Mouse (Mus musculus) adrenal gland, postnatal 25 days (tissue): ENCODE data around the gene Clic4. TPM values are rescaled to one million over a fixed set of nuclear protein-coding genes. Genes with fewer than 3 reads are reported as not detected.

Source experiments
- DNase-seq: peaks from one replicate; pipeline ENCODE4 v3.0.0; 2021; ENCODE audit warnings: mixed read lengths
- total RNA-seq: library from RNA; stranded (reverse); gene quantifications from 2 replicates; pipeline ENCODE4 v1.2.3, GENCODE M21; 2021

The Clic4 gene
- total RNA-seq, 1 experiment from 2014 or later = 65.5 TPM

DNA sequence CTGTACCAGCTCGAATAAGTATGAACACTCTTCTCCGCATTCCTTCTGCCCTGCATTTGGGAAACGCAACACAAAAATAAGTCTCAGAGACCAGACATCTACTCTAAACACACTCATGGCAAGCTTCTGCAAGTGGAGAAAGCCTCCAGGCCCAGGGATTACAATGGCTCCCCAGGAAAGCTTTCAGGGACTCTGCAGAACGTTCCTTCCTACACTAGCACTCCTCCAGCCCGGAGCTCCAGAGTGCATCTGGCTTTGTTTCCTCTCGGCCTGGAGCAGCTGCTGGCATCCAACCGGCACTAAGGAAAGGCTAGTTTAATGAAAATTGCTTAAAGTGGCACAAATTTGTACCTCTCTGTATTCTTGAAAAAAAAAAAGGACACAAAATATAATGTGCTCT lies 14.1 kb downstream of the Clic4 start:
- DNase-seq = no peak

DNA sequence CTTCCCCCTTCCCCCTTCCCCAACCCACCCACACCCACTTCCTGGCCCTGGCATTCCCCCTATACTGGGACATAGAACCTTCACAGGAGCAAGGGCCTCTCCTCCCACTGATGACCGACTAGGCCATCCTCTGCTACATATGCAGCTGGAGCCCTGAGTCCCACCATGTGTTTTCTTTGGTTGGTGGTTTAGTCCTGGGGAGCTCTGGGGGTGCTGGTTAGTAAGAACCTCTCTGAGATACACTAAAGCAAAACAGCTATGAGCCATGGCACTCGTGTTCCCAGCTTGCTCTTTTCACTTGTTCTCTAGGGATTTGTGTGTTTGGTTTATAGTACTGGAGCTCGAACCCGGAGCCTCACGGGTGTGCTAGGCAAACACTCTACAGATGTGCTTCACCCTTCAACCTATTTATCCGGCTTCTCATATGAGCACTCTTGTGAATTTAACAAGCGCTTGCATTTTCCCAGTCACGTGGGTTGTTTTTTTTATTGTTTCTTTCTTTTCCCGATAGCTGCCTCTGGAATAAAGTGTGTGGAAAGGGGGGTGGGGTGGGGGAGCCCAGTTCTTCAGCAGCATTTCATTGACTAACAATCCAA lies 14.6 kb downstream of the Clic4 start:
- no peak for DNase-seq

DNA sequence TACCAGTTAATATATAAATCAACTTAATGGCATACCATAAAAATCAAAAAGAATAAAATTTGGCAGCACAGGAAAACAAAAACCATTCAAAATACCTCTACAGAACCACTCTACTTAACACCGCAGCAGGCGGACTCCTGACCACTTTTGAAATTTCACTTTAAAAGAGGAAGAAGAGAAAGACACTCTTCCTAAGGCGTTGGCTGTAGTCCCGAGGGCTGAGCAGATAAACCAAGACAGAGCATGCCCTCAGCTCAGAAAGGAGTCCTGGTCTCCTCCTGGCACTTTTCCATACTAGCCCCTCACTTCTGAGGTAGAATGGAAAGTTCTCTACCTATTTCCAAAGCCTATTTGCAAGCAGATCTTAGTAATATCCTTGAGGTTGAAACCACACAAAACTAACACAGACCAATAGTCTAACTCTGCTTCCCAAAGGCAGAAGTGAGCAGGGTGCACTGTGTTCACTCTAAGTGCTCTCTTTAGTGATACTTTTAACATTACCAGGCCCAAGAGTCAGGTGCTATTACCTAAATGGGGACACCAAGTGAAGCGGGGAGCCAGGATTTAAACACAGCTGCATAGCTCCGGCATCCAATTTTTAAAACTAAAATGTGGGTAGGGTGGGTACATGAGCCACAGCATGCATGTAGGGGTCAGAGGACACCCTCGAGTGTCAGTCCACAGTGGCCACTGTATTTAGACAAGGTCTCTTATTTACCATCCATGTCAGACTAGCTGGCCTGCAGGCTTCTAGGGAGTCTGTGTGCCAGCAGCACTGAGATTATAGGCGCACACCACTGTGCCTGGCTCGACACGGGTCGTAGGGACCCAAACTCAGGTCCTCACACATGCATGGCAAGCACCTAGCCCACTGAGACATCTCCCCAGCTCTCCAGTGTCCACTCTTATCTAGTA lies 15.8 kb downstream of the Clic4 start:
- no peak for DNase-seq

DNA sequence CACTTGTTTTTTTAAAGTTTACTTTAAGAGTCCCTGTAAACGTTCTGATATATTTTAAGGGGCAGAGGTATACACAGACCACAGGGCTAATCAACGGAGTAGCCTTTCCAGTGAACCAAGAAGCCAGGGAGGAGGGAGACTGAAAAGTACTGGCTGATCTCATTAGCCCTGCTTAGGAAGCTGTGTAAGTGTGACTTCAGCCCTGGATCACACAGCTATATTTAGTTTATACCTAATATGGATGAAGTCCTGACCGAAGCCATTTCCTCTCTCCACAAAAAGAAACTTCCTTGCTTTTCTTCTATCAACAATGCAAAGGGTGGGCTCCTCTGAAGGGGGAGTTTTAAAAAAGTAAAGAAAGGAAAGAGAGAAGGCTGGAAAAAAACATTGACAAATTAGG lies 17.8 kb downstream of the Clic4 start:
- no peak for DNase-seq

DNA sequence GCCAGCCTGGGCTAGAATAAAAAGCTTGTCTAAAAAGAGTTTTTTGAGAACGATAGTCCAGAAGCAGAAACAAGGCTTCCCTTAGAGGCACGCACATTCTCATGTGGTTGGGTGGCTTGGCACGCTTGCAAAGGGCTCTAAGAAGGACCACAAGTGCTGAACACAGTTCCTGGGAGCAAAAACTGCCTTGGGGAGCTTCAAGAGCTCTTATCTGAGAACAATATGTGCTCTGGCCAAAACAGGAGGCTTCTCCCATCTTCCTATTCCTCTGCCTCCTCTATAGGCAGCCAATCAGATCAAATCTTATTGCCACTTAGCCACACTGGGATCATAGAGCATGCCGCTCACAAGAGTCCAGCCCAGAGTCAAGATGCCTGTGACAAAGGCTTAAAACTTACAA lies 18.3 kb downstream of the Clic4 start:
- DNase-seq = no peak

DNA sequence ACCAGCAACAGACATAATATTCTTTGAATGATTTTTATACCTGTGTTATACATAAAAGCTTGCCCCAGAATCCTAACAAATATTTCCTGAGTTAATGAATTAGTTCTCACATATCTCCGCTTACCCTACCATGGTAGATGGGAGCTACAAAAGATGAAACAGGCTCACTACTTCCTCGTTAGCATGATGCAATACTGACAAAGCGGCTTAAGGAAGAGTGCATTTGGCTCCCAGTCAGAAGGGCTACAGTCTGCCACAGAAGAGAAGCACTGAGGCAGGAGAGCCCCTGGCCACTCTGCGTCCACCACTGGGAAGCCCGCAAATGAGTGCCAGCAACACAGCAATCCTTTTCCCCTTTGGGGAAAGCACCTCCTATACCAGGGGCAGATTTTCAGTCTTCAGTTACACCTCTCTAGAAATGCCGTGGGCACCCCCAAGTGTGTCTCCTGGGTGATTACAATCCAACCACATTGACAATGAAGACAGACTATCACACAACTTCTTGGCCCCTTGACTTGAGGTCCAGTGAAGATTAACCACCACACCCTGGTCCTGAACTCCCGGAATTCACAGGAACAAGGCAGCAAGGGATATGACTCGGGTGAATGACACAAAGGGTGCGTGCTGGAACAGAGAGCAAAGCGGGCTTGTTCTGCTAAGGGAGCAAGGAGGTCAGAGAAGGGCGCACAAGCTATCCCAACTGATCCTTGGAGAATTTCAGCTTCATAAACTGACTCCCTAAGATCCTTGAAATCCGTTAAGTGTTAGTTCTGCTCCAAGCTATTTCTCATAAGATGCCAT lies 19.2 kb downstream of the Clic4 start:
- no peak for DNase-seq

DNA sequence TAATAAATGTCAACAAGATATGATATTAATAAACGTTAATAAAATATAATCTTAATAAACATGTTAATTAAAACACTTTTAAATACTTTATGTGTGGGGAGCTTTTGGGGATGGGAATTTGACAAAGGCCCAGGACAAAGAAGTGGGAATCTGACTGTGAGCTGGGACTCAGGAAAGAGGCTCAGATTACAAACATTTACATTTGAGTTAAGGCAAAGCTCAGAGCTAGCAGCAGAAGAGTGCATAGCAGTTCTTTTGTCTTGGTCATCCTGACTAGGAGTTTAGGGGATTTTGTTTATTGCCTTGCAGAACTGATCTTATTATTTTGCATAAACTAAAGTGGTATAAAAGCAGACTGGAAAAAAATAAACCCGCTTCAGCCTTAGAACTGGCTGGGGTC lies 20.8 kb downstream of the Clic4 start:
- DNase-seq = no peak

DNA sequence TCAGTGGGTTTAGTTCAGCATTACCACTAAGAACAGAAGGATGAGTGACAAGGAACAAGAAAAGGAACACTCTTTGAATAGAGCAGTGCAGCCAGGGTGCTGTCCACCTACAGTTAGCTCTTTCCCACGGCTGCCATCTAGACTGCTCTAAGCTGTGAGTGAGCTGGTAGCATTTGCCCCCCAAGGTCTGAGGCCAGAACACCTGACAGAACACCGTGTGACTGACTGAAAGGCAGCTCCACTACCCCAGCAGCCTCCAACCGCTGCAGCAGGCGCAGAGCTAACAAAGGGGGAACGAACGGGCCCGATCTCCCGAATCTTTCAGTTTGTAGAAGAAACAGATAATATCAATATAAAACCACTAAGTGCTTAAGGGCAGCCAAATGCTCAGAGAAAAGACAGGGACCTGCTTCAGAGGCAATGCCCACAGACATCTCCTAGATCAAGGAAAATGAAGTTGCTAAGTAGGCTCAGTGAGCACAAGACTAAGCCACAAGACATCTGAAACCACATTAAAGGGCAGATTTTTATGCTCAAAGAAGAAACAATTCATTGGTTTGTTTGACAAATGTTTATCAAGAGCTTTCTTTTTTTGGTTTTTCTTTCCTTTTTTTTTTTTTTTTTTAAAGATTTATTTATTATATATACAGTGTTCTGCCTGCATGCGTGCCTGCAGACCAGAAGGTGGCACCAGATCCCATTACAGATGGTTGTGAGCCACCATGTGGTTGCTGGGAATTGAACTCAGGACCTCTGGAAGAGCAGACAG lies 24.2 kb downstream of the Clic4 start:
- no peak for DNase-seq

DNA sequence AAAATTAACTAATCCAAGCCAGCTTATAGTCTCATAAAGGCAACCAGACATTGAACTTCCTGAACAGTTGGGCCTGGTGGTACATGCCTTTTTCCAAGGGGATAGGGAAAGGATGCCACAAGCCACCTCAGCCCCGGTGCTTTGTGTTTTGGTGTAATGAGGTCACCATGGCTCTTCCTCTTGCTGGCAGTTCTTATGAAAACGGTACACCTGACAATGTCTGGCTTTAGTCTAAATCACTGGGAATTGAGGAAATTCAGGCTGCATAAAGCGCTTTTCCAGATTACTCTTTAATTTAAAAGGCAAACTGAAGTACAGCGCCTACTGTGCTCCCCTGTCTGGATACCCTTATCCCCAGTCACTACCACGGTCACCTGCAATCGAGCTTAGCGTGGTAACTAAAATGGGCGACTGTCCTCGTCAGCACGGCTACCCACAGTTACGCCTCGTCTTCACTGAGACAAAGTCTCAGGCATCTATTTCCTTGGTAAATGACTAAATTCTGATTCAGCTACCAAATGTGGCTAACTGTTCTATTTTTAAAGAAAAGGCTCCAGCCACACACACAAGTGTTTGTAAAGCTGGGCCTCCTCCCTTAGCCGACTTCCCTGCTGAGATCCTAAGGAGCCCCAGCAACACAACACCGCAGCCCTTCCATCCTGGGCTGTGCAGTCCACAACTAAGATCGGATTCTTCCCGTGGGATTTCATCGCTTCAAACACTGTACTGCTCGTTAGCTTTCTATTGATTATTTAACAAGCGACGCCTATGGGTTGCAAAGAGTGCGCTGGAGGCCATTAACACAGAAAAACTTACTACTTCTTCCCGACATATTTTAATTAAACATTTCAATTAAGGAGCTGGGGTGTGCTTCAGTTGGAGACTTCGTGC lies 25.5 kb downstream of the Clic4 start:
- no peak for DNase-seq

DNA sequence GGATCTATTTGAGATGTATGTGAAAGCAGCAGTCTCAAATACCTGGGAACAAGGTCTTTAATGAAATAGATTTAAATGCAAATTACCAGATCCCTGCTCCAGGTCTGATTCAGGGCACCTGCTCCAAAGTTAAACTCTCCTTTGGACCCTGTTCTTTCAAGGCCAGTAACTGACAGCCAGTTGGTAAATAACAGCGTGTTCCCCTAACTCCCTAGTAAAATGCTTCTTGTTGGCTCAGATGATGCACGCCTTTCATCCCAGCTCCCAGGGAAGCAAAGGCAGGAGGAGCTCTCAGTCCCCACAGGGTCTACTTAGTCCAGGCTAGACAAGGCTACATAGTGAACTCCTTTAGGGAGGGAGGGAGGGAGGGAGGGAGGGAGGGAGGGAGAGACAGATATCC lies 26.2 kb downstream of the Clic4 start:
- DNase-seq = no peak

DNA sequence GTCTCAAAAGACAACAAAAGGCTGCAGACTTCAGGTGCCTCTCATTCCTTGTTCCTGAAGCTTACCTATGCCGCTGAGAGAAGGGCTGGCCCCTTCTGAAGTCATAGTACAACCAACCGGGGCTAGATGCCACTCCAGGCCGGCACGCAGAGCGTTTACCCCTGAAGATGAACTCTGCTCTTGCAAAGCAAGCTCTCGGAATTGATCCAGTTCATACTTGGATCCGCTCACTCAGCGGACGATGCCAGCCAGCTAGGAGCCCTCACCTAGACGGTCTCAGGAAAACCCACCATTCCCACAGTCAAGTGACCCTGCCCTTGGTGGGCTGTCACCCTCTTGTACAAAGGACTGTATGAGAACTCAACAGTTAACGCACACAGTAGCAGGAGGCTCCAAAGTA lies 26.8 kb downstream of the Clic4 start:
- no peak for DNase-seq

DNA sequence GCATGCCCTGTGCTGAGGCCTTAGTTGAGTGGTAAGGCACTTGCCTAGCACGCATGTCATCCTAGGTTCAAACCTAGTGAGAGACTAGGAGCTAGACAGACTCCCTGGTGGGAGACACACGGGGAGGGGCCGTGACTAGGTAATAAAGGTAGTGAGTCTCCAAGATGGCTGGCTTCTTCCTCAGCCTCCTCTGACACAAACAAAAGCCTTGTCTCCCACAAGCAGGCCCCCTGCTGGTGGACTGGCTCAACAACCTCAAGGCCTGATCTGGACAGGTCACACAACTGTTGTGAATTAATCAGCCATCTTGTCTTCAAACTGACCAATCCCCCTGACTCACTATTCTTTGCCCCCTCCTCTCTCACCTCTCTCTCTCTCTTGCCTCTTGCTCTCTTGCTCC lies 28.3 kb downstream of the Clic4 start:
- peak; percentile 43 for DNase-seq

DNA sequence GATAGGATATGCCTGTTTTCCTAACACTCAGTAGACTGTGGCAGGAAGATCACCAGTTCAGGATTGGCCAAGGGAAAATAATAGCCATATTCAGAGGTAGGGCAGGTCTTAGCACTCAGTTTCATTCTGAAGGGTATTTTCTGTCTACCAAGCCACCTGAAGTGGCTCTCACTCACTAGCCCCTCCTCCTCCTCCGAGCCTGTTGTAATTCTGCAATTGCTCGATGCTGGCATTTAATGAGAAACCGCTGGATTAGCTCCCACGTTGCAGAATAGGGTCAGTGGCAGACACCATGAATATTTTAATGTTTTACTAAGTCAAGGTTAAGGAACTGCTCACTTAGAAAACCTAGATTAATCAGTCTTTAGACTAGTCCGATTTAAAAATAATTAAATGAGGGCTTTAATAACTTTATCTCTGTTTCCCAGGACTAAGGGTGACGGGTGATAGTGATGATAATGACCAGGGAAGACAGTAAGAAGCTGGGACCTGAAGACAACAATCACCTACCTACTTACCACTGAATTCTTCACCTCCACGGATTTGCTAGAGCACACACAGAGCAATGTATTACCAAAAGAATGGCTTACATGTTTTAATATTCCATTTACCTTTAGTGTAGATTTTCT lies 29.6 kb downstream of the Clic4 start:
- no peak for DNase-seq

DNA sequence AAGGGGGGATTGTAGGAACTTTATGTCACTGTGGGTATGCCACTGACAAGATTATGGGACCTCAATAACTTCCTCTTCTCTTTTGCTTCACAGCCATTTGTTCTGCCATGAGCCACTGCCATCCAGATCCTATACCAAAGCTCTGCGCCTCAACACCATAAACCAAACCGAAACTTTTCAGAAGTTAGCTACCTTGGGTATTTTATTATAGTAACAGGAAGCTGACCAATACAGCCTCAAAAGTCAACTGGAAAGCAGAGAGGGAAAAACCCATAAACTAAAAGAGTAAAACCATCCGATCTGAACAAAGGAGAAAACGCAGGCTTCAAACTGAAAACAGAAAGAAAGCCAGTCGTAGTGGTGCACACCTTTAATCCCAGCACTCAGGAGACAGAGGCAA lies 30.2 kb downstream of the Clic4 start:
- DNase-seq = no peak

DNA sequence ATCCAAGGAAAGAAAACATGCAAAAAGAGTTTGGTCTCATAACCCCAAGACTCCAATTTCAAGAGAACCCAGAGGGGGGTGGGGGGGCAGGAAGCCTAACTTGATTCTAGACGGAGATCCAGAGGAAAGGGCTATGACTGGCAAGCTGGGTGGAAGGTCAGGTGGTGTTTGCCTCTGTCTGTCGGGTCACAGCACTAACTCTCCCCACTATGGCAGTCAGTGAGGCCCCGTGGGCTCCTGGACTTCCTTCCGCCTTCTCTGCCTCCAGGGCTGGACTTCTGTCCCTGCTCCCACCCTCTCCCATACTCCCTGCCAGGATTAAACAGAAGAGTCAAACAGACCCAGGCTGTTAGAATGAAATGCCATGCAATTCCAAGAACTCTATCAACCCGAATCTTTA lies 30.9 kb downstream of the Clic4 start:
- no peak for DNase-seq

DNA sequence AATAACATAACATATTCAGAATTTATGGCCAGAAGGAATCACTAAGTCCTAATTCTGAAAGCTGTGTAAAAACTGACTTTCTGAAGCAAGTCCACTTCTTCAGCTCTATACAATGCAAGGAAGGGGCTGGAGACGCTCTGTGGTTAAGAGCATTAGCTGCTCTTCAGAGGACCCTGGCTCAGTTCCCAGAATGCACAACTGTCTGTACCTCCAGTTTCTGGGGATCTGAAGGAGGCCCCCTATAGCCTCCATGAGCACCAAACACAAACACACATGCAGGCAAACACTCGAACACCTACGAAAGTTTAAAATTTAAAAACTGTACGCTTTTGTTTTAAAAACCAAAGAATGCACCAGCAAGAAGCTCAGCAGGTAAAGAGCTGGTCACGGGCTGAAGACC lies 31.5 kb downstream of the Clic4 start:
- no peak for DNase-seq

DNA sequence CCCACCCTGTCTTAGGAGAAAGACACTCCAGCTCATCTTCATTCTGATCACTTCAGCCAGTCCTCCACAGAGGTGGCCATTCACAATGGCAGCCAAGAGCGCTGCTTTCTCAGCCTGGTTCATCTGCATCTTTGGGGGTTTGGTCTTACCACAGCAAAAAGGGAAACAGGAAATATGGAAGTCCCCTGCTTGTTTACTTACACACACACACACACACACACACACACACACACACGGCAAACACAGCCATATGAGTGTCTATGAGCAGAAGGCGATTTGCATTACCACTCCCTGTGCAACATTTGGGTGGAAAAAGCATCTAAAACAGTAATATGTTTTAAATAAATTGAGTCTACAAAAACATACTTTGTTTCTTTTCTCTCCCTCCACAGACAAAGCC lies 32.3 kb downstream of the Clic4 start:
- DNase-seq = no peak

DNA sequence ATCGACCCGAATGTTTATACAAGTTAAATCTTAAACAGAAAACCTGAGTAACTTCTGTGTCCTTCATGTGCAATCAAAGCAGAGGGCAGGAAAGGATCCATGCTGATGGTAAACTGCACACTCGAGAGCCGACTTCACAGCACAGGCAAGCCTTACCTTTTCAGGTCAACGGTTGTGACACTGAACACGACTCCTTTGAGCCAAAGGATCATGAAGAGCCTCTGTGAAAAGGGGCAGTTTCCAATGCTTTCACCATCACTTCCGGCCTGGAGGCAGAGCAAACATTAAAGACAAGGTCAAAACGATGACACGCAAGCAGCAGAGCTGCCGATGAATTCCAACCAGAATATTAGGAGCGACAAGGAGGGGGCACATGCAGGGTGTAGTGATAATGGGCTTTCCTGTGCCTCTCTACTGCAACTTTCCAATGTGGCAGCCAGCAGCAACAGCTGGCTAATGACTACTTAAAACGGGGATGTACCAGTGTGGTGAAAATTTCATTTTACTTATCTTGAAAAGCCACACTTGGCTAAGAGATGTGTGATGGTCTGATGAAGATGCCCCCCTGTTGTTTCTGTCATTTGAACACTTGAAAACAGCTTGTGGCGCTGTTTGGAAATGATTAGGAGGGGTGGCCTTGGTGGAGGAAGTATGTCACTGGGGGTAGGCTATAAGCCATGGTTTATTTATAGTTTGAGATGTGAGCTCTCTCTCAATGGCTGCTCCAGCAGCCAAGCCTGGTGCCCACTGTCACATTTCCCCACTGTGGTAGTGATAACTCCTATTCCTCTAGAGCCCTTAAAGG lies 33.7 kb downstream of the Clic4 start:
- DNase-seq = no peak

DNA sequence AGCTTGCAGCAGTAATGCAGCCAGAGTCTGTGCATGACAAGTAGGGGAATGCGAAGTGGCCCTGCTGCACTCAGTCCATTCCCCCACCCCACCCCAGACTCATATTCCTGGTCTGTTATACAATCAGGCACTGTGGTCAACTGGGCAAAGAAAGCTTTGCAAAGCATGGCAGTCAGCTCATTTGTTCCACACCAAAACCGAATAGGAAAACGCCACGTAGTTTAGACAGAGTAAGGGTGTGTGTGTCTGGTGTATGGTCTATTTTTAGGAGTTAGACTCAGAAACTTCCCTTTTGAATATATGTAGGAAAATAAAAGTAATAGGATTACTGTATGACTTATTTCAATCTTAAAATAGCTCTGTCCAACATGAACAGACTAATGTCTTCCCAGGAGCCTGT lies 36.0 kb downstream of the Clic4 start:
- DNase-seq = no peak

DNA sequence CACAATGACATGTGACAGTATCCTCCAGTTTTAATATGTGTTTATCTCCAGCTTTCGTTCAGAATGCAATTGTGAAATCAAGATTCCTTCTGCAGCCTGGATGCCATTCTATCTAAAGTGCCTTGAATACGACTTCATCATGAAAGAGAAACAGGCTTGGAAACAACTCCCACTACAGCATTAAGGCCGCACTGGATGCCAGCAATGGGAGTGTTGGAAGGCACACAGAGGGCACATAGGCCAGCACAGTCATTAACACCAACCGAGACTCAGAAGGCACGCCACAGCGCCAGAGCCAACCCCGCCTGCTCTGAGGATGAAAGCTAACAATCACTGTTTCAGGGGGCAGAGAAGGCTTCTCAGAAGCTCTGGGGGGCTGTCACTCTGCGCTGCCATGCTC lies 37.1 kb downstream of the Clic4 start:
- no peak for DNase-seq
